Mouse (Mus musculus): ENCODE results near the gene Capn3.

The Capn3 gene

GRCm38 (mm10) chr2:120482506-120483389 is 26.9 kb downstream of the Capn3 start:
- DNase-seq (ENCODE audit: low spot score): no peak

GRCm38 (mm10) chr2:120484241-120484640 is 28.4 kb downstream of the Capn3 start:
- DNase-seq (ENCODE audit: low spot score): no peak

GRCm38 (mm10) chr2:120493254-120493653 is 37.4 kb downstream of the Capn3 start:
- DNase-seq (ENCODE audit: low spot score): no peak

GRCm38 (mm10) chr2:120496511-120496910 is 40.7 kb downstream of the Capn3 start:
- no peak for DNase-seq (ENCODE audit: low spot score)

GRCm38 (mm10) chr2:120499971-120500471 is 44.2 kb downstream of the Capn3 start:
- DNase-seq (ENCODE audit: low spot score): peak; percentile 50

GRCm38 (mm10) chr2:120501136-120501918 is 45.5 kb downstream of the Capn3 start:
- DNase-seq (ENCODE audit: low spot score): no peak

GRCm38 (mm10) chr2:120501931-120502604 is 46.2 kb downstream of the Capn3 start:
- peak; percentile 52 for DNase-seq (ENCODE audit: low spot score)

- DNase-seq (ENCODE audit: low spot score): no peak
Measured at GRCm38 (mm10) chr2:120502605-120502990, 46.8 kb downstream of the Capn3 start.

- no peak for DNase-seq (ENCODE audit: low spot score)
Measured at GRCm38 (mm10) chr2:120503094-120503493, 47.3 kb downstream of the Capn3 start.

GRCm38 (mm10) chr2:120503992-120504391 is 48.2 kb downstream of the Capn3 start:
- no peak for DNase-seq (ENCODE audit: low spot score)

GRCm38 (mm10) chr2:120514181-120514580 is 58.4 kb downstream of the Capn3 start:
- no peak for DNase-seq (ENCODE audit: low spot score)

GRCm38 (mm10) chr2:120518547-120519210 is 62.9 kb downstream of the Capn3 start:
- no peak for DNase-seq (ENCODE audit: low spot score)

GRCm38 (mm10) chr2:120526771-120527170 is 71.0 kb downstream of the Capn3 start:
- no peak for DNase-seq (ENCODE audit: low spot score)

- DNase-seq (ENCODE audit: low spot score): no peak
Measured at GRCm38 (mm10) chr2:120529531-120529930, 73.7 kb downstream of the Capn3 start.

GRCm38 (mm10) chr2:120531223-120531622 is 75.4 kb downstream of the Capn3 start:
- no peak for DNase-seq (ENCODE audit: low spot score)

- no peak for DNase-seq (ENCODE audit: low spot score)
Measured at GRCm38 (mm10) chr2:120539333-120539732, 83.5 kb downstream of the Capn3 start.

GRCm38 (mm10) chr2:120539778-120540208 is 84.0 kb downstream of the Capn3 start:
- no peak for DNase-seq (ENCODE audit: low spot score)

GRCm38 (mm10) chr2:120544732-120545131 is 88.9 kb downstream of the Capn3 start:
- DNase-seq (ENCODE audit: low spot score): no peak
